Mouse (Mus musculus) limb, embryonic 14.5 days (tissue): Measurements from ENCODE around the gene Vmn1r37. TPM values are rescaled to one million over a fixed set of nuclear protein-coding genes. Genes with fewer than 3 reads are reported as not detected.
"Not testable (repeated sequence)": the region's sequence is repeated elsewhere in the genome, so short reads cannot be mapped to it uniquely, and the experiment has no call there.

Experiments used
- ATAC-seq: fragments of 200-750 bp; cut with Nextera tagmentation; 2 replicates; pipeline ENCODE4 v1.8.0; 2017; ENCODE audit warnings: low read depth, moderate number of reproducible peaks, moderate TSS enrichment; ENCODE audit not compliant: low FRiP score
- DNase-seq: peaks from one replicate; pipeline ENCODE4 v3.0.0-alpha.2; 2015; ENCODE audit warnings: low spot score
- H3K27ac ChIP-seq: fragments of 300-500 bp; sonication (generic); replicated peaks from 2 replicates; pipeline ENCODE4 v1.5.1; 2014; ENCODE audit warnings: low read depth, mild to moderate bottlenecking, low read length, moderate library complexity, mixed read lengths
- H3K27me3 ChIP-seq: fragments of 300-500 bp; sonication (generic); 2 replicates; pipeline ENCODE4 v1.6.1; 2014; ENCODE audit warnings: low read length, mixed read lengths; ENCODE audit not compliant: control insufficient read depth, insufficient read depth
- H3K36me3 ChIP-seq: fragments of 300-500 bp; sonication (generic); 2 replicates; pipeline ENCODE4 v1.6.1; 2014; ENCODE audit warnings: mild to moderate bottlenecking, low read length, moderate library complexity, mixed read lengths; ENCODE audit not compliant: control insufficient read depth, insufficient read depth
- H3K4me1 ChIP-seq: fragments of 300-500 bp; sonication (generic); 2 replicates; pipeline ENCODE4 v1.6.1; 2014; ENCODE audit warnings: antibody characterized with exemption, low read length, mixed read lengths; ENCODE audit not compliant: control insufficient read depth, insufficient read depth
- H3K4me2 ChIP-seq: fragments of 300-500 bp; sonication (generic); replicated peaks from 2 replicates; pipeline ENCODE4 v1.6.1; 2014; ENCODE audit warnings: low read depth, mild to moderate bottlenecking, low read length, moderate library complexity; ENCODE audit not compliant: severe bottlenecking
- H3K4me3 ChIP-seq: fragments of 300-500 bp; sonication (generic); replicated peaks from 2 replicates; pipeline ENCODE4 v1.5.1; 2014; ENCODE audit warnings: low read length
- H3K9ac ChIP-seq: fragments of 300-500 bp; sonication (generic); 2 replicates; pipeline ENCODE4 v1.6.1; 2014; ENCODE audit warnings: mild to moderate bottlenecking, low read depth, low read length, moderate library complexity; ENCODE audit not compliant: severe bottlenecking
- H3K9me3 ChIP-seq: fragments of 300-500 bp; sonication (generic); 2 replicates; pipeline ENCODE4 v1.6.1; 2016; ENCODE audit warnings: low read length; ENCODE audit not compliant: control insufficient read depth
- POLR2A ChIP-seq: fragments of 200-500 bp; IDR thresholded peaks from 2 replicates; pipeline ENCODE4 v1.8.0; 2012; ENCODE audit warnings: inconsistent platforms, mild to moderate bottlenecking, moderate library complexity, borderline replicate concordance; ENCODE audit not compliant: insufficient read depth, insufficient read length; ENCODE audit errors: extremely low read depth
- WGBS: fragments of 180-500 bp; shearing (Covaris S2); extraction: QIAGEN DNeasy Blood & Tissue Kit; methylation state at CpG from one replicate; pipeline ENCODE4 v1.1.7; 2014; 5-methylcytosine and 5-hydroxymethylcytosine counted together
- polyA plus RNA-seq, 2 experiments: library from polyadenylated mRNA; depleted of rRNA in 1 of 2; stranded (reverse) in 1 of 2; unstranded in 1 of 2; fragments of >200 nt; fragmentation: Nextera tagmentation in 1 of 2; extraction: Ambion mirVana in 1 of 2; gene quantifications; 2 replicates each; pipeline versions ENCODE4 v1.2.1 to v1.2.3; 2012 to 2014

The Vmn1r37 gene
- polyA plus RNA-seq (2012; rRNA removed) (not detected in 2 replicates), polyA plus RNA-seq (2014; fragmentation: Nextera tagmentation; extraction: Ambion mirVana) (not detected in 2 replicates)

- not testable (repeated sequence) for H3K27me3 ChIP-seq, H3K4me3 ChIP-seq, H3K36me3 ChIP-seq, DNase-seq, ATAC-seq, H3K4me2 ChIP-seq, H3K4me1 ChIP-seq, H3K9ac ChIP-seq, H3K9me3 ChIP-seq, H3K27ac ChIP-seq
Observed at GRCm38 (mm10) chr6:66729082-66729481, at the start of gene Vmn1r37. Vmn1r37 (plus strand) TSS chr6:66729382.

DNA sequence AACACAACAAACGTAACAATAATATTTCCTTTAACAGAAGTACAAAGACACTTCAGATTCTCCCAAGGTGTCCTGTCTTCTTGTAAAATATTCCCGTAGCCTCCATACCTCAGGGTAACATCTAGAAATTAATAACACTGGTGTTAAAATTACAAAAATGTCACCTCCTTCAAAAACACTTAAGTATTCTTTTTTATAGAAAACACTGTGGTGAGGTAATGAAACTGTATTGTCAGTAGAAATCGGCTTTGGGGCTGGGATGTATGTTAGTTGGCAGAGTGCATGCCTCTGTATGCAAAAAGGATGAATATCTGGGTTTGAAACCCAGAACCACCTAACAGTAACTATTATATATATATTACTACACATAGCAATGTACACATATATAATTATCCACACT is 43.4 kb upstream of the Vmn1r37 start, which contains the start of gene Vmn1r35:
Gene Vmn1r35, minus strand, starts transcription at position 101 of the 400 bp plus-strand sequence.
- H3K36me3 ChIP-seq: no peaks in the 10 kb centered on the region
- no peaks in the 10 kb centered on the region for H3K9me3 ChIP-seq
- WGBS: 75% methylated on average over 3 of the region's 3 CpGs
- ATAC-seq (no peak), DNase-seq (no peak)
- no peak within 1 kb of the TSS for H3K4me2 ChIP-seq
- no peak for TF ChIP-seq POLR2A
- no peak within 1 kb of the TSS for H3K9ac ChIP-seq
- no peaks in the 10 kb centered on the region for H3K4me1 ChIP-seq
- no peaks in the 10 kb centered on the region for H3K27me3 ChIP-seq
- no peak within 1 kb of the TSS for H3K27ac ChIP-seq
- H3K4me3 ChIP-seq: no peak within 1 kb of the TSS

- no peak for TF ChIP-seq POLR2A
- ATAC-seq: no peak
- no peaks in the 10 kb centered on the region for H3K4me1 ChIP-seq
Observed at GRCm38 (mm10) chr6:66708901-66709300, 20.3 kb upstream of the Vmn1r37 start.

GRCm38 (mm10) chr6:66713854-66714253 is 15.3 kb upstream of the Vmn1r37 start:
- H3K4me1 ChIP-seq: no peaks in the 10 kb centered on the region
- no peaks in the 10 kb centered on the region for H3K36me3 ChIP-seq
- 65% methylated on average over 3 of the region's 3 CpGs for WGBS
- H3K4me2 ChIP-seq: no peak overlapping the region
- H3K9ac ChIP-seq: no peak overlapping the region
- DNase-seq: no peak
- no peak for TF ChIP-seq POLR2A
- no peak overlapping the region for H3K27ac ChIP-seq
- H3K27me3 ChIP-seq: no peaks in the 10 kb centered on the region
- no peak for ATAC-seq
- no peaks in the 10 kb centered on the region for H3K9me3 ChIP-seq
- no peak overlapping the region for H3K4me3 ChIP-seq

More at GRCm38 (mm10) chr6:66708901-66709300, 20.3 kb upstream of the Vmn1r37 start:
- Histone ChIP-seq H3K4me3 (no peak overlapping the region), H3K9ac (no peak overlapping the region), H3K27ac (no peak overlapping the region), H3K36me3 (no peaks in the 10 kb centered on the region), H3K27me3 (no peaks in the 10 kb centered on the region), H3K9me3 (no peaks in the 10 kb centered on the region), H3K4me2 (no peak overlapping the region)
- DNase-seq: no peak

DNA sequence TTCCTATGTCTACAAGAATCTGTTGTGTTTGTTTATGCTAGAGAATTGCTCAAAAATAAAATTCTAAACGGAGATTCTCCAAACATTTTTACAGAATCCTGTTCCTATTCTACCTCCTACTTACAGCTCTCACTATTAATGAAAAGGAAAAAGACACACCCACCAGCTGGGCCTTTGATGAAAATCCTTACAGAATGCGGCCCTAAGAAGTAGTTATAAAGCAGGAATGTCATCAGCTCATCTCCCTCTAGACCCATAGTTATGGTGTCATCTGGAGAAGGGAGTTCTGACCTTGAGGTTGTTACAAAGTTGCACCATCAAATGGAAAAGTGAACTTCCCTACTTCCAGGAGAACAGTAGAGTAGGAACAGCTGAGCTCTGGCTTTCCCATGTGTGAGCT is 10.1 kb upstream of the Vmn1r37 start, which contains the start of gene Vmn1r36:
Gene Vmn1r36, minus strand, starts transcription at position 101 of the 400 bp plus-strand sequence.
- not testable (repeated sequence) for H3K27me3 ChIP-seq, H3K9me3 ChIP-seq, H3K4me2 ChIP-seq, H3K27ac ChIP-seq, H3K4me3 ChIP-seq, DNase-seq, H3K36me3 ChIP-seq, H3K9ac ChIP-seq, H3K4me1 ChIP-seq, ATAC-seq
- 61% methylated on average over 2 of the region's 2 CpGs for WGBS

DNA sequence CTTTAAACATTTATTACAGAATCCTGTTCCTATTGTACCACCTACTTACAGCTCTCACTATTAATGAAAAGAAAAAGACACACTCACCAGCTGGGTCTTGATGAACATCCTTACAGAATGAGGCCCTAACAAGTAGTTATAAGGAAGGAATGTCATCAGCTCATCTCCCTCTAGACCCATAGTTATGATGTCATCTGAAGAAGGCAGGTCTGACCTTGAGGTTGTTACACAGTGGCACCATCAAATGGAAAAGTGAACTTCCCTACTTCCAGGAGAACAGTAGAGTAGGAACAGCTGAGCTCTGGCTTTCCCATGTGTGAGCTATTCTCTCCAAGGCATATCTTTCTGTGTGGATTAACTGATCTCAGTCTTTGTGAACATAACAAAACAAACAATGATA is 53.3 kb downstream of the Vmn1r37 start, which contains the start of gene Vmn1r38:
Gene Vmn1r38, minus strand, starts transcription at position 101 of the 400 bp plus-strand sequence.
- not testable (repeated sequence) for ATAC-seq, H3K4me1 ChIP-seq, H3K4me3 ChIP-seq, H3K4me2 ChIP-seq, H3K27ac ChIP-seq, H3K27me3 ChIP-seq, H3K9me3 ChIP-seq, H3K9ac ChIP-seq, DNase-seq, H3K36me3 ChIP-seq

Other genes starting within 250 kb of the Vmn1r37 start
- gene Mad2l1, start 194.0 kb upstream of the Vmn1r37 start, polyA plus RNA-seq (2012; rRNA removed): 52.7 and 65.6 TPM in 2 replicates
- gene Mad2l1, start 194.0 kb upstream of the Vmn1r37 start, polyA plus RNA-seq (2014; fragmentation: Nextera tagmentation; extraction: Ambion mirVana): 72.3 and 72.4 TPM in 2 replicates
- gene Vmn1r32, start 169.3 kb upstream of the Vmn1r37 start, polyA plus RNA-seq (2012; rRNA removed): 0.03 TPM in 1 of 2 replicates, not detected in the other
- gene Vmn1r32, start 169.3 kb upstream of the Vmn1r37 start, polyA plus RNA-seq (2014; fragmentation: Nextera tagmentation; extraction: Ambion mirVana): 0.07 TPM in 2 replicates
- gene Vmn1r33, start 111.1 kb upstream of the Vmn1r37 start, polyA plus RNA-seq (2012; rRNA removed): not detected in 2 replicates
- not detected in 2 replicates for gene Vmn1r33, start 111.1 kb upstream of the Vmn1r37 start, polyA plus RNA-seq (2014; fragmentation: Nextera tagmentation; extraction: Ambion mirVana)
- gene Vmn1r34, start 85.5 kb upstream of the Vmn1r37 start, polyA plus RNA-seq (2012; rRNA removed): not detected in 2 replicates
- not detected in 2 replicates for gene Vmn1r34, start 85.5 kb upstream of the Vmn1r37 start, polyA plus RNA-seq (2014; fragmentation: Nextera tagmentation; extraction: Ambion mirVana)
- gene Vmn1r35, start 43.5 kb upstream of the Vmn1r37 start, polyA plus RNA-seq (2012; rRNA removed): not detected in 2 replicates
- not detected in 2 replicates for gene Vmn1r35, start 43.5 kb upstream of the Vmn1r37 start, polyA plus RNA-seq (2014; fragmentation: Nextera tagmentation; extraction: Ambion mirVana)
- not detected in 2 replicates for gene Vmn1r36, start 10.2 kb upstream of the Vmn1r37 start, polyA plus RNA-seq (2012; rRNA removed)
- gene Vmn1r36, start 10.2 kb upstream of the Vmn1r37 start, polyA plus RNA-seq (2014; fragmentation: Nextera tagmentation; extraction: Ambion mirVana): not detected in 2 replicates
- gene Vmn1r38, start 53.2 kb downstream of the Vmn1r37 start, polyA plus RNA-seq (2012; rRNA removed): not detected in 2 replicates
- not detected in 2 replicates for gene Vmn1r38, start 53.2 kb downstream of the Vmn1r37 start, polyA plus RNA-seq (2014; fragmentation: Nextera tagmentation; extraction: Ambion mirVana)
- gene Vmn1r39, start 81.2 kb downstream of the Vmn1r37 start, polyA plus RNA-seq (2012; rRNA removed): 0.03 TPM in 1 of 2 replicates, not detected in the other
- not detected in 2 replicates for gene Vmn1r39, start 81.2 kb downstream of the Vmn1r37 start, polyA plus RNA-seq (2014; fragmentation: Nextera tagmentation; extraction: Ambion mirVana)
- gene Gng12, start 167.0 kb downstream of the Vmn1r37 start, polyA plus RNA-seq (2012; rRNA removed): 32.5 and 39.3 TPM in 2 replicates
- 102 and 107 TPM in 2 replicates for gene Gng12, start 167.0 kb downstream of the Vmn1r37 start, polyA plus RNA-seq (2014; fragmentation: Nextera tagmentation; extraction: Ambion mirVana)